In genomic region chr13:14670342-14670741, GRCm38 (mm10) we compare ENCODE assay signal across 9 mouse cellular contexts. TPM values are rescaled to one million over a fixed set of nuclear protein-coding genes. Genes with fewer than 3 reads are reported as not detected.
DNase-seq lines count a peak whose midpoint lies in the region; ATAC-seq and TF ChIP-seq lines count a peak whose summit lies in the region.
"Had no signal": no experiment of that assay in that cellular context is flagged by ENCODE, and none has a peak within 500 bp of the region (broad histone marks: within the 10 kb centered on the region; RNA-seq: fewer than 3 reads in every experiment).

No protein-coding gene starts in this region.

- peak; percentile 57 for TF ChIP-seq CTCF in heart, postnatal 0 days (IDR thresholded peaks at IDR 0.05; ENCODE audit: low read depth)
- TF ChIP-seq CTCF in layer of hippocampus, adult 2 months (conservative IDR thresholded peaks at IDR 0.05), result peak; percentile 87

- H3K27ac ChIP-seq in heart, postnatal 0 days (ENCODE audit: low read depth), result no peak overlapping the region
- no peak overlapping the region for H3K27ac ChIP-seq in layer of hippocampus, adult 2 months
- H3K27ac ChIP-seq: heart, embryonic 15.5 days had no signal

- H3K4me3 ChIP-seq in heart, postnatal 0 days (ENCODE audit: low read depth, low read length), result no peak overlapping the region
- H3K4me3 ChIP-seq in layer of hippocampus, adult 2 months, result no peak overlapping the region
- H3K4me3 ChIP-seq: heart, embryonic 15.5 days had no signal

- H3K9ac ChIP-seq in heart, postnatal 0 days (replicated peaks; ENCODE audit: low read depth, low read length), result no peak overlapping the region
- H3K9ac ChIP-seq: heart, embryonic 15.5 days had no signal

- 20% methylated on average over 2 of the region's 2 CpGs for WGBS in heart, postnatal 0 days

- no peak overlapping the region for H3K4me2 ChIP-seq in heart, postnatal 0 days (ENCODE audit: low read depth, low read length)
- H3K4me2 ChIP-seq: heart, embryonic 15.5 days had no signal

- H3K4me1 ChIP-seq in heart, postnatal 0 days (ENCODE audit: control insufficient read depth, insufficient read depth), result no peaks in the 10 kb centered on the region
- H3K4me1 ChIP-seq: heart, embryonic 15.5 days had no signal

- TF ChIP-seq EP300 in heart, postnatal 0 days (IDR thresholded peaks at IDR 0.05; ENCODE audit: low read depth), result no peak

- H3K27me3 ChIP-seq in heart, postnatal 0 days (ENCODE audit: control insufficient read depth, insufficient read depth, low read length), result no peaks in the 10 kb centered on the region
- H3K27me3 ChIP-seq: heart, embryonic 15.5 days had no signal

- no peaks in the 10 kb centered on the region for H3K36me3 ChIP-seq in heart, postnatal 0 days (replicated peaks; ENCODE audit: control insufficient read depth, insufficient read depth, low read length)
- H3K36me3 ChIP-seq: heart, embryonic 15.5 days had no signal

- no peaks in the 10 kb centered on the region for H3K9me3 ChIP-seq in heart, postnatal 0 days (replicated peaks; ENCODE audit: control insufficient read depth, low read length)
- H3K9me3 ChIP-seq: heart, embryonic 15.5 days had no signal

- ATAC-seq in heart, postnatal 0 days (ENCODE audit: insufficient read depth, low read depth), result no peak
- no peak for ATAC-seq in megakaryocyte-erythroid progenitor cell, adult 5-6 weeks (replicated peaks; ENCODE audit: low FRiP score, low TSS enrichment, poor library complexity, severe bottlenecking)
- no peak for ATAC-seq in erythroid progenitor cell, adult 5-6 weeks (replicated peaks; ENCODE audit: low FRiP score, poor library complexity, severe bottlenecking)

- DNase-seq in heart, postnatal 0 days (ENCODE audit: low spot score), result peak; percentile 13
- DNase-seq in heart, adult 11 months, result no peak
- peak; percentile 24 for DNase-seq in 416B (ENCODE audit: low read depth)
- DNase-seq in brain, embryonic 18.5 days (ENCODE audit: low read depth, low spot score), result peak; percentile 37
- peak; percentile 15 to 46 for DNase-seq in layer of hippocampus, adult 2 months (ENCODE audit: low spot score in 2 of 2)
- peak; percentile 33 for DNase-seq in right cerebral cortex, adult 18-20 months

RNA-seq across cellular contexts. Expression of gene AW209491, which starts 40.4 kb away (rescaled TPM):
- total RNA-seq in heart, postnatal 0 days (2014; rRNA removed; ENCODE audit: low replicate concordance), result 5.4 and 9.7 TPM in 2 replicates
- polyA plus RNA-seq in heart, postnatal 0 days (2015; fragmentation: Nextera tagmentation; extraction: Ambion mirVana), result 14.1 and 16.4 TPM in 2 replicates
- total RNA-seq in layer of hippocampus, adult 2 months (2021), result 10 to 100 TPM; 20.3 to 20.4 TPM
- 4.9 and 11.4 TPM in 2 replicates for total RNA-seq in megakaryocyte-erythroid progenitor cell, adult 5-6 weeks (2014; fragmentation: Nextera tagmentation)
- total RNA-seq in megakaryocyte-erythroid progenitor cell, adult 5-6 weeks (2017), result 13.3 and 33.3 TPM in 2 replicates
- 0.72 and 4.2 TPM in 2 replicates for total RNA-seq in erythroid progenitor cell, adult 5-6 weeks (2015; ENCODE audit: low replicate concordance)
- 0.68 and 3.7 TPM in 2 replicates for total RNA-seq in erythroid progenitor cell, adult 5-6 weeks (2017; ENCODE audit: low replicate concordance)

RNA-seq across cellular contexts. Expression of gene Psma2, which starts 57.3 kb away (rescaled TPM):
- 62.3 and 70.7 TPM in 2 replicates for total RNA-seq in heart, postnatal 0 days (2014; rRNA removed; ENCODE audit: low replicate concordance)
- polyA plus RNA-seq in heart, postnatal 0 days (2015; fragmentation: Nextera tagmentation; extraction: Ambion mirVana), result 140 and 141 TPM in 2 replicates
- 10 to 100 TPM; 62.3 to 66.1 TPM for total RNA-seq in layer of hippocampus, adult 2 months (2021)
- 109 and 129 TPM in 2 replicates for total RNA-seq in megakaryocyte-erythroid progenitor cell, adult 5-6 weeks (2014; fragmentation: Nextera tagmentation)
- total RNA-seq in megakaryocyte-erythroid progenitor cell, adult 5-6 weeks (2017), result 87.7 and 90.4 TPM in 2 replicates
- 62.0 and 77.1 TPM in 2 replicates for total RNA-seq in erythroid progenitor cell, adult 5-6 weeks (2015; ENCODE audit: low replicate concordance)
- 24.4 and 53.7 TPM in 2 replicates for total RNA-seq in erythroid progenitor cell, adult 5-6 weeks (2017; ENCODE audit: low replicate concordance)

RNA-seq across cellular contexts. Expression of gene Mrpl32, which starts 57.4 kb away (rescaled TPM):
- total RNA-seq in heart, postnatal 0 days (2014; rRNA removed; ENCODE audit: low replicate concordance), result 17.9 and 18.3 TPM in 2 replicates
- 141 and 150 TPM in 2 replicates for polyA plus RNA-seq in heart, postnatal 0 days (2015; fragmentation: Nextera tagmentation; extraction: Ambion mirVana)
- total RNA-seq in layer of hippocampus, adult 2 months (2021), result 10 to 100 TPM; 29.6 to 35.6 TPM
- total RNA-seq in megakaryocyte-erythroid progenitor cell, adult 5-6 weeks (2014; fragmentation: Nextera tagmentation), result 56.9 and 76.2 TPM in 2 replicates
- 97.8 and 147 TPM in 2 replicates for total RNA-seq in megakaryocyte-erythroid progenitor cell, adult 5-6 weeks (2017)
- total RNA-seq in erythroid progenitor cell, adult 5-6 weeks (2015; ENCODE audit: low replicate concordance), result 10.1 and 50.5 TPM in 2 replicates
- 18.2 and 37.0 TPM in 2 replicates for total RNA-seq in erythroid progenitor cell, adult 5-6 weeks (2017; ENCODE audit: low replicate concordance)
